Mouse (Mus musculus): ENCODE measurements around the gene Tent5a. TPM values are rescaled to one million over a fixed set of nuclear protein-coding genes. Genes with fewer than 3 reads are reported as not detected.

Gene Tent5a
- 2.5 TPM for polyA plus RNA-seq (2015; fragmentation: Illumina TruSeq; extraction: RNeasy Lipid Tissue Mini Kit (QIAGEN cat#74804); ENCODE audit: insufficient read depth, low read depth, low replicate concordance)

GRCm38 (mm10) chr9:85327242-85328211 is at the start of gene Tent5a:
Tent5a (minus strand) TSS chr9:85327348.

DNA sequence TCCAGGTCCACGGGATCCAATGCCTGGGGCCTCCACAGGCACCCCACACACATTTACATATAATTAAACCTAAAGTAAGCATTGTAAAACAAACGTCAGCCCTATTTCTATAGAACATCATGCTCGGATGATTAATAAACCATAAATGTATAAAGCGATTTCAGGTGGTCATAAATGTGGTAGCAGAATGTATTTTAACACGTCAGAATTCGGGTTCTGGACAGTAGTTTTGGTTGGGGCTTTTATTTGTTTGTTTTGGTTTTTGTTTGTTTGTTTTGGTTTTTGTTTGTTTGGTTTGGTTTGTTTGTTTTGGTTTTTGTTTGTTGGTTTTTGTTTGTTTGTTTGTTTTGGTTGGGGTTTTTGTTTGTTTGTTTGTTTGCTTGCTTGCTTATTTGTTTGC is 14.7 kb downstream of the Tent5a start, which contains the start of gene Gm11114:
Gene Gm11114 (plus strand): TSS at position 301 of the 400 bp plus-strand sequence.

Other genes with a start within 250 kb of the Tent5a start
- gene Gm11114, start 14.6 kb downstream of the Tent5a start, polyA plus RNA-seq (2015; fragmentation: Illumina TruSeq; extraction: RNeasy Lipid Tissue Mini Kit (QIAGEN cat#74804); ENCODE audit: insufficient read depth, low read depth, low replicate concordance) = not detected

Measured in pancreas, adult 10 weeks (tissue).